Mouse (Mus musculus) MEL (cell line): ENCODE data around the gene 5730455P16Rik.

Experiments used
- CTCF ChIP-seq, 3 experiments: IDR thresholded peaks in 2 of 3; conservative IDR thresholded peaks in 1 of 3; 2 replicates each; pipeline ENCODE4 v1.5.1; 2011 to 2012; ENCODE audit warnings: low read length in 3 of 3, low read depth in 2 of 3, mild to moderate bottlenecking in 2 of 3, improper control_type of control experiment in 1 of 3, inconsistent platforms in 1 of 3, mixed read lengths in 1 of 3, moderate library complexity in 1 of 3; ENCODE audit not compliant: control insufficient read depth in 1 of 3, insufficient read depth in 1 of 3, poor library complexity in 1 of 3, severe bottlenecking in 1 of 3
- EP300 ChIP-seq, 2 experiments: IDR thresholded peaks; 2 replicates each; pipeline ENCODE4 v1.6.1; 2011; ENCODE audit warnings: improper control_type of control experiment in 2 of 2, low read length in 2 of 2, low read depth in 1 of 2, mild to moderate bottlenecking in 1 of 2
- GABPA ChIP-seq: IDR thresholded peaks from 2 replicates; pipeline ENCODE4 v1.6.1; 2012; ENCODE audit warnings: low read depth, mild to moderate bottlenecking, inconsistent platforms, low read length, improper control_type of control experiment, moderate library complexity
- MAFK ChIP-seq: IDR thresholded peaks from 2 replicates; pipeline ENCODE4 v1.6.1; 2011; ENCODE audit warnings: low read depth, mild to moderate bottlenecking, low read length, improper control_type of control experiment, borderline replicate concordance
- MAZ ChIP-seq: IDR thresholded peaks from 2 replicates; pipeline ENCODE4 v1.6.1; 2012; ENCODE audit warnings: low read depth, mild to moderate bottlenecking, inconsistent platforms, low read length, improper control_type of control experiment
- MEF2A ChIP-seq: IDR thresholded peaks from 2 replicates; pipeline ENCODE4 v1.6.1; 2014; ENCODE audit warnings: low read depth, mild to moderate bottlenecking, inconsistent platforms, low read length, improper control_type of control experiment; ENCODE audit not compliant: poor library complexity, insufficient replicate concordance, severe bottlenecking; ENCODE audit errors: extremely low read depth
- POLR2A ChIP-seq, 2 experiments: IDR thresholded peaks; 2 replicates each; pipeline ENCODE4 v1.6.1; 2011 to 2012; ENCODE audit warnings: low read length in 2 of 2, mild to moderate bottlenecking in 2 of 2, control low read depth in 1 of 2, improper control_type of control experiment in 1 of 2, low read depth in 1 of 2, moderate library complexity in 1 of 2; ENCODE audit not compliant: control insufficient read depth in 1 of 2, insufficient read depth in 1 of 2, poor library complexity in 1 of 2
- POLR2AphosphoS2 ChIP-seq: IDR thresholded peaks from 2 replicates; pipeline ENCODE4 v1.6.1; 2011; ENCODE audit warnings: low read length, improper control_type of control experiment
- SMC3 ChIP-seq: IDR thresholded peaks from 2 replicates; pipeline ENCODE4 v1.6.1; 2011; ENCODE audit warnings: low read depth, low read length, improper control_type of control experiment
- TBP ChIP-seq: IDR thresholded peaks from 2 replicates; pipeline ENCODE4 v1.8.0; 2011; ENCODE audit warnings: low read depth, low read length, improper control_type of control experiment
- TCF12 ChIP-seq: IDR thresholded peaks from 2 replicates; pipeline ENCODE4 v1.6.1; 2014; ENCODE audit warnings: low read depth, mild to moderate bottlenecking, inconsistent platforms, low read length, improper control_type of control experiment, moderate library complexity
- UBTF ChIP-seq: IDR thresholded peaks from 2 replicates; pipeline ENCODE4 v1.6.1; 2012; ENCODE audit warnings: low read depth, mild to moderate bottlenecking, inconsistent platforms, low read length, improper control_type of control experiment, moderate library complexity, borderline replicate concordance; ENCODE audit not compliant: insufficient read depth
- ZMIZ1 ChIP-seq: IDR thresholded peaks from 2 replicates; pipeline ENCODE4 v1.6.1; 2012; ENCODE audit warnings: low read depth, mild to moderate bottlenecking, inconsistent platforms, low read length, improper control_type of control experiment, moderate library complexity

DNA sequence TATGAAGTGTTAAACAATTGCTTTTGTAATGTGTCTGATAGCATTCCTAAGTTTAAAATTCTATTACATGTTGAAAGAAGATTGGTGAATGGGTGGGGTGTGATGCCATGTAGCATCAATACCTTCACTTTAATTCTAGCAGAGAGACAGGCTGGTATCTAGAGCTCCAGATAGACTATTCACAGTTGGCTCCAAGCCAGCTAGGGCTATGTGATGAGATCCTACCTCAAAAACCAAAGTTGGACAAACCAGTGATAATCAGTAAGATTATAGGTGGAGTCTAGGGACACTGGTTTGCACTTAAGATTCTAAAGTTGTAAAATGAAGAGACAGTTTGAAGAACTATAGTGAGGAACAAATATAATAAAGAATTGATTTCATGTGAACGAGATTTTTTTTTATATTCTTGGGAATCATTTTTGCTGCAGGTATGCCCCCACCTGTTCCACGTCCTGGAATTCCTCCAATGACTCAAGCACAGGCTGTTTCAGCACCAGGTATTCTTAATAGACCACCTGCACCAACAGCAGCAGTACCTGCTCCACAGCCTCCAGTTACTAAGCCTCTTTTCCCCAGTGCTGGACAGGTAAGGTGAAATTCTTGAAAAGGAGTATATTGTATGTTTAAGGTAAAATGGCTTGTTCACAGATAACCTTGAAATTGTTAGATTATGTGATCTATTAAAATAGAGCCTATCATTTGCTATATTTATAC, 13.7 kb upstream of the 5730455P16Rik start:
- TF ChIP-seq ZMIZ1 (0 out of 2 replicates have a peak, but pooled peaks have one; percentile 18), CTCF (IDR thresholded peaks at IDR 0.05 in 2 of 3, conservative IDR thresholded peaks at IDR 0.05 in 1 of 3; ENCODE audit: control insufficient read depth in 1 of 3, insufficient read depth in 1 of 3, low read depth in 2 of 3, low read length in 3 of 3, poor library complexity in 1 of 3, severe bottlenecking in 1 of 3) (no peak), MAFK (no peak), EP300 (IDR thresholded peaks at IDR 0.05; ENCODE audit: low read depth in 1 of 2, low read length in 2 of 2) (0 out of 4 replicates have a peak, but pooled peaks of 1 of the 2 experiments have one; percentile 24), TBP (no peak), POLR2AphosphoS2 (peak; percentile 54), MAZ (no peak), GABPA (no peak), POLR2A (IDR thresholded peaks at IDR 0.05; ENCODE audit: control insufficient read depth in 1 of 2, insufficient read depth in 1 of 2, low read depth in 1 of 2, low read length in 2 of 2, poor library complexity in 1 of 2) (no peak; a peak in 2 of 4 replicates), MEF2A (no peak), TCF12 (no peak), SMC3 (no peak), UBTF (no peak)
